Mouse (Mus musculus) adrenal gland, postnatal 10 days (tissue): ENCODE measurements around the gene Cfl2. TPM values are rescaled to one million over a fixed set of nuclear protein-coding genes. Genes with fewer than 3 reads are reported as not detected.
A peak's percentile ranks its signal among the peaks of the same experiment; 100 is the strongest.
"Not testable (repeated sequence)": the region's sequence is repeated elsewhere in the genome, so short reads cannot be mapped to it uniquely, and the experiment has no call there.

ENCODE experiments used
- DNase-seq: peaks from one replicate; pipeline ENCODE4 v3.0.0; 2021; ENCODE audit warnings: mixed read lengths
- total RNA-seq, 2 experiments: library from RNA; stranded (reverse); gene quantifications; 2 replicates each; pipeline ENCODE4 v1.2.3; 2021

Gene Cfl2
- total RNA-seq, 2 experiments from 2014 or later = 142 to 201 TPM

GRCm38 (mm10) chr12:54831927-54832326 is 30.8 kb downstream of the Cfl2 start:
- DNase-seq = not testable (repeated sequence)

GRCm38 (mm10) chr12:54830574-54830973 is 32.1 kb downstream of the Cfl2 start:
- DNase-seq = peak; percentile 88

- no peak for DNase-seq
Observed at GRCm38 (mm10) chr12:54829876-54830275, 32.8 kb downstream of the Cfl2 start.

GRCm38 (mm10) chr12:54828043-54828442 is 34.6 kb downstream of the Cfl2 start:
- no peak for DNase-seq

- DNase-seq = no peak
Observed at GRCm38 (mm10) chr12:54825202-54825601, 37.5 kb downstream of the Cfl2 start.

- DNase-seq = peak; percentile 9
Observed at GRCm38 (mm10) chr12:54822836-54823426, 39.7 kb downstream of the Cfl2 start.

GRCm38 (mm10) chr12:54820684-54821161 is 42.0 kb downstream of the Cfl2 start:
- no peak for DNase-seq

- DNase-seq = no peak
Observed at GRCm38 (mm10) chr12:54819181-54819935, 43.3 kb downstream of the Cfl2 start.

GRCm38 (mm10) chr12:54810142-54810541 is 52.5 kb downstream of the Cfl2 start:
- no peak for DNase-seq

Other genes starting within 250 kb of the Cfl2 start
- 10 to 100 TPM; 76.7 to 77.1 TPM for gene Sptssa, start 206.3 kb downstream of the Cfl2 start, total RNA-seq
- 10 to 100 TPM; 33.5 to 36.8 TPM for gene Eapp, start 167.0 kb downstream of the Cfl2 start, total RNA-seq
- 10 to 100 TPM; 57.5 to 70.3 TPM for gene Snx6, start 67.2 kb downstream of the Cfl2 start, total RNA-seq
- gene Gm20403, start 123.7 kb upstream of the Cfl2 start, total RNA-seq = not detected
- gene Baz1a, start 151.5 kb upstream of the Cfl2 start, total RNA-seq = 10 to 100 TPM; 22.0 to 27.1 TPM
- gene 2700097O09Rik, start 217.2 kb upstream of the Cfl2 start, total RNA-seq = 10 to 100 TPM in 1 of 2 experiments, 1 to 10 TPM in 1; 8.9 to 11.3 TPM
- gene Srp54a, start 217.4 kb upstream of the Cfl2 start, total RNA-seq = 100 to 1,000 TPM; 110 to 121 TPM